ENCODE assay signal across 8 mouse cellular contexts in genomic region chr6:128761144-128761540, GRCm38 (mm10). TPM values are rescaled to one million over a fixed set of nuclear protein-coding genes. Genes with fewer than 3 reads are reported as not detected.
A peak's percentile ranks its signal among the peaks of the same experiment; 100 is the strongest.
DNase-seq lines count a peak whose midpoint lies in the region; ATAC-seq and TF ChIP-seq lines count a peak whose summit lies in the region.

No protein-coding gene starts in this region.

- H3K9ac ChIP-seq in intestine, embryonic 15.5 days, result peak overlapping the region; percentile 30
- H3K9ac ChIP-seq in neural tube, embryonic 13.5 days, result peak overlapping the region; percentile 65

- TF ChIP-seq POLR2A in lung, adult 2 months (IDR thresholded peaks at IDR 0.05; ENCODE audit: borderline replicate concordance, extremely low read depth, low read depth, low read length), result no peak

- no peaks in the 10 kb centered on the region for H3K9me3 ChIP-seq in embryonic facial prominence, embryonic 10.5 days
- no peaks in the 10 kb centered on the region for H3K9me3 ChIP-seq in intestine, embryonic 15.5 days
- no peaks in the 10 kb centered on the region for H3K9me3 ChIP-seq in neural tube, embryonic 13.5 days

- 0 out of 2 replicates have a peak, but pooled peaks cover 3% of the 10 kb centered on the region for H3K4me1 ChIP-seq in lung, adult 2 months (ENCODE audit: control insufficient read depth, insufficient read depth, low read length)
- H3K4me1 ChIP-seq in embryonic facial prominence, embryonic 10.5 days, result peaks cover 17% of the 10 kb centered on the region
- H3K4me1 ChIP-seq in intestine, embryonic 15.5 days (replicated peaks), result peaks cover 3% of the 10 kb centered on the region; the same call in 1 of the 2 replicates
- peaks cover 11% of the 10 kb centered on the region for H3K4me1 ChIP-seq in neural tube, embryonic 13.5 days (replicated peaks)

- WGBS in lung, adult 2 months, result 44% methylated on average over 5 of the region's 5 CpGs
- 40% methylated on average over 5 of the region's 5 CpGs for WGBS in embryonic facial prominence, embryonic 10.5 days
- 41% methylated on average over 5 of the region's 5 CpGs for WGBS in intestine, embryonic 15.5 days
- 43% methylated on average over 5 of the region's 5 CpGs for WGBS in neural tube, embryonic 13.5 days

- H3K4me2 ChIP-seq in intestine, embryonic 15.5 days (replicated peaks), result peak overlapping the region; percentile 51
- H3K4me2 ChIP-seq in neural tube, embryonic 13.5 days, result peak overlapping the region; percentile 52

- no peak for DNase-seq in lung, adult 2 months
- DNase-seq in lung, postnatal 14 days, result no peak
- no peak for DNase-seq in embryonic facial prominence, embryonic 10.5 days (ENCODE audit: low spot score)
- no peak for DNase-seq in layer of hippocampus, postnatal 36 days
- DNase-seq in layer of hippocampus, postnatal 14 days (ENCODE audit: low spot score in 2 of 2), result no peak
- no peak for DNase-seq in gastrocnemius, postnatal 36 days

- no peak for TF ChIP-seq CTCF in lung, adult 2 months (IDR thresholded peaks at IDR 0.05; ENCODE audit: insufficient read depth, low read length)

- no peaks in the 10 kb centered on the region for H3K36me3 ChIP-seq in embryonic facial prominence, embryonic 10.5 days (replicated peaks)
- H3K36me3 ChIP-seq in intestine, embryonic 15.5 days, result no peaks in the 10 kb centered on the region
- no peaks in the 10 kb centered on the region for H3K36me3 ChIP-seq in neural tube, embryonic 13.5 days

- ATAC-seq in intestine, embryonic 15.5 days, result no peak
- no peak for ATAC-seq in neural tube, embryonic 13.5 days (ENCODE audit: low read depth)

- peak overlapping the region; percentile 74; the same call in 1 of the 2 replicates for H3K27ac ChIP-seq in embryonic facial prominence, embryonic 10.5 days (replicated peaks)
- H3K27ac ChIP-seq in intestine, embryonic 15.5 days, result no peak overlapping the region; the same call in 1 of the 2 replicates
- peak overlapping the region; percentile 76 for H3K27ac ChIP-seq in neural tube, embryonic 13.5 days (replicated peaks)

- H3K27me3 ChIP-seq in embryonic facial prominence, embryonic 10.5 days (replicated peaks; ENCODE audit: low read depth, poor library complexity, severe bottlenecking), result no peaks in the 10 kb centered on the region
- H3K27me3 ChIP-seq in intestine, embryonic 15.5 days (replicated peaks), result no peaks in the 10 kb centered on the region
- no peaks in the 10 kb centered on the region for H3K27me3 ChIP-seq in neural tube, embryonic 13.5 days

- intact Hi-C loops in gastrocnemius, postnatal 36 days (cut with DNase I), result loop anchor here (5.0 to 10.0 kb wide), 2 partner anchors 474 to 771 kb away; partner anchors contain the start of gene Gabarapl1

- peak overlapping the region; percentile 27 for H3K4me3 ChIP-seq in lung, adult 2 months (replicated peaks; ENCODE audit: extremely low read depth, low read depth, low read length)
- H3K4me3 ChIP-seq in embryonic facial prominence, embryonic 10.5 days, result peak overlapping the region; percentile 66
- peak overlapping the region; percentile 63 for H3K4me3 ChIP-seq in intestine, embryonic 15.5 days (replicated peaks)
- H3K4me3 ChIP-seq in neural tube, embryonic 13.5 days, result peak overlapping the region; percentile 60

RNA-seq across cellular contexts. Expression of gene Klrb1c, which starts 27.9 kb away (rescaled TPM):
- 1.8 and 2.6 TPM in 2 replicates for polyA plus RNA-seq in lung, adult 2 months (2012; rRNA removed)
- polyA plus RNA-seq in embryonic facial prominence, embryonic 10.5 days (2016; fragmentation: Nextera tagmentation; extraction: Ambion mirVana), result not detected in 2 replicates
- polyA plus RNA-seq in intestine, embryonic 15.5 days (2015; fragmentation: Nextera tagmentation; extraction: Ambion mirVana), result 0.30 and 0.34 TPM in 2 replicates
- polyA plus RNA-seq in neural tube, embryonic 13.5 days (2015; fragmentation: Nextera tagmentation; extraction: Ambion mirVana), result 0.10 TPM in 1 of 2 replicates, not detected in the other
- total RNA-seq in layer of hippocampus, postnatal 36 days (2021), result not detected
- total RNA-seq in layer of hippocampus, postnatal 14 days (2021), result not detected
- not detected for total RNA-seq in gastrocnemius, postnatal 36 days (2021)

RNA-seq across cellular contexts. Expression of gene Klrb1, which starts 38.3 kb away (rescaled TPM):
- 0.22 TPM in 1 of 2 replicates, not detected in the other for polyA plus RNA-seq in lung, adult 2 months (2012; rRNA removed)
- polyA plus RNA-seq in embryonic facial prominence, embryonic 10.5 days (2016; fragmentation: Nextera tagmentation; extraction: Ambion mirVana), result not detected in 2 replicates
- polyA plus RNA-seq in intestine, embryonic 15.5 days (2015; fragmentation: Nextera tagmentation; extraction: Ambion mirVana), result not detected in 2 replicates
- polyA plus RNA-seq in neural tube, embryonic 13.5 days (2015; fragmentation: Nextera tagmentation; extraction: Ambion mirVana), result 0.63 TPM in 1 of 2 replicates, not detected in the other
- total RNA-seq in layer of hippocampus, postnatal 36 days (2021), result under 1 TPM; 0.46 to 0.62 TPM
- total RNA-seq in layer of hippocampus, postnatal 14 days (2021), result 1 to 10 TPM; 2.0 to 2.9 TPM
- not detected for total RNA-seq in gastrocnemius, postnatal 36 days (2021)
